Mouse (Mus musculus) thymus, adult 2 months (tissue): Measurements from ENCODE around the gene Elf1.

ENCODE experiments used
- CTCF ChIP-seq: fragments of 200-500 bp; IDR thresholded peaks from 2 replicates; pipeline ENCODE4 v1.5.1; 2012; ENCODE audit warnings: mild to moderate bottlenecking, control low read depth, low read length, moderate library complexity, borderline replicate concordance; ENCODE audit not compliant: control insufficient read depth, poor library complexity, insufficient read depth; ENCODE audit errors: extremely low read depth
- POLR2A ChIP-seq: fragments of 200-500 bp; IDR thresholded peaks from 2 replicates; pipeline ENCODE4 v1.6.1; 2012; ENCODE audit warnings: mild to moderate bottlenecking, low read length, control low read depth, moderate library complexity; ENCODE audit not compliant: control insufficient read depth, poor library complexity, insufficient read depth; ENCODE audit errors: extremely low read depth

GRCm38 (mm10) chr14:79536011-79536410, 55.0 kb downstream of the Elf1 start:
- TF ChIP-seq CTCF (no peak), POLR2A (no peak)
